ENCODE assay signal across 18 mouse cellular contexts in the genomic region with DNA sequence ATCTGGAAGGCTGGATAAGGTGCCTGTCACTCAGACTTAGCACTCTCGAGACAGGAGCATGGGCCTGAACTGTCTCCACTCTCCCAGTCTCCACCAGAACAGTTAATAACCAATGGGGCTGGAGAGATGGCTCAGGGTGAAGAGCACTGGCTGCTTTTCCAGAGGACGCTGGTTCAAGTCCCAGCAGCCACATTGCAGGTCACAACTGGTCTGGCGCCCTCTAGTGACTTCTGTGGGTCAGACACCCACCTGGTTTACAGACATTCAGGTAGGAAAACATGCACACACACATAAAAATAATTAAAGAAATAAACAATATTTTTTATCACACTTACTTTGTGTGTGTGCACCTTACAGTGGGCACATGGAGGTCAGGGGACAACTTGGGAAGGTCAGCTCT. TPM values are rescaled to one million over a fixed set of nuclear protein-coding genes. Genes with fewer than 3 reads are reported as not detected.
A peak's percentile ranks its signal among the peaks of the same experiment; 100 is the strongest.
DNase-seq lines count a peak whose midpoint lies in the region; ATAC-seq and TF ChIP-seq lines count a peak whose summit lies in the region.
"Had no signal": no experiment of that assay in that cellular context is flagged by ENCODE, and none has a peak within 500 bp of the region (broad histone marks: within the 10 kb centered on the region; RNA-seq: fewer than 3 reads in every experiment).

No protein-coding gene starts in this region.

- no peak overlapping the region for H3K4me2 ChIP-seq in neural tube, embryonic 15.5 days
- H3K4me2 ChIP-seq in hindbrain, embryonic 12.5 days (replicated peaks), result no peak overlapping the region
- H3K4me2 ChIP-seq: embryonic facial prominence, embryonic 13.5 days; heart, embryonic 13.5 days; liver, embryonic 13.5 days; midbrain, embryonic 11.5 days had no signal

- TF ChIP-seq CTCF in kidney, adult 2 months (conservative IDR thresholded peaks at IDR 0.05; ENCODE audit: insufficient read depth, insufficient read length, low read depth, low read length), result 0 out of 2 replicates have a peak, but pooled peaks have one; percentile 3
- peak; percentile 55; the same call in 1 of the 2 replicates for TF ChIP-seq CTCF in thymus, adult 2 months (IDR thresholded peaks at IDR 0.05; ENCODE audit: borderline replicate concordance, control insufficient read depth, extremely low read depth, insufficient read depth, low read length, poor library complexity)
- TF ChIP-seq CTCF in bone marrow macrophage, adult 2 months (IDR thresholded peaks at IDR 0.05; ENCODE audit: low read depth, low read length), result 0 out of 2 replicates have a peak, but pooled peaks have one; percentile 30

- no peak for TF ChIP-seq POLR2A in kidney, adult 2 months (IDR thresholded peaks at IDR 0.05; ENCODE audit: low read depth, low read length)
- no peak for TF ChIP-seq POLR2A in thymus, adult 2 months (IDR thresholded peaks at IDR 0.05; ENCODE audit: control insufficient read depth, extremely low read depth, insufficient read depth, low read length, poor library complexity)
- TF ChIP-seq POLR2A in bone marrow macrophage, adult 2 months (IDR thresholded peaks at IDR 0.05; ENCODE audit: borderline replicate concordance, low read depth, low read length), result no peak

- WGBS in kidney, adult 2 months, result 76% methylated on average over 3 of the region's 3 CpGs
- WGBS in thymus, adult 2 months, result 84% methylated on average over 3 of the region's 3 CpGs
- 72% methylated on average over 3 of the region's 3 CpGs for WGBS in neural tube, embryonic 15.5 days
- 68% methylated on average over 3 of the region's 3 CpGs for WGBS in hindbrain, embryonic 12.5 days

- H3K27me3 ChIP-seq in kidney, adult 2 months (replicated peaks; ENCODE audit: control insufficient read depth, insufficient read depth, low read length), result no peaks in the 10 kb centered on the region
- no peaks in the 10 kb centered on the region for H3K27me3 ChIP-seq in thymus, adult 2 months (ENCODE audit: control insufficient read depth, insufficient read depth, low read length)
- H3K27me3 ChIP-seq in neural tube, embryonic 15.5 days (replicated peaks), result 0 out of 2 replicates have a peak, but pooled peaks cover 7% of the 10 kb centered on the region
- H3K27me3 ChIP-seq in hindbrain, embryonic 12.5 days, result no peaks in the 10 kb centered on the region; the same call in 1 of the 2 replicates

- no peak for ATAC-seq in neural tube, embryonic 15.5 days (ENCODE audit: low FRiP score)
- no peak for ATAC-seq in hindbrain, embryonic 12.5 days (ENCODE audit: low FRiP score)

- no peak overlapping the region for H3K27ac ChIP-seq in kidney, adult 2 months (ENCODE audit: insufficient read depth, low read depth, low read length)
- no peak overlapping the region for H3K27ac ChIP-seq in thymus, adult 2 months (ENCODE audit: control insufficient read depth, insufficient read depth, low read length)
- no peak overlapping the region for H3K27ac ChIP-seq in bone marrow macrophage, adult 2 months (ENCODE audit: insufficient read depth, low read depth, low read length)
- no peak overlapping the region for H3K27ac ChIP-seq in neural tube, embryonic 15.5 days (replicated peaks)
- no peak overlapping the region for H3K27ac ChIP-seq in hindbrain, embryonic 12.5 days
- H3K27ac ChIP-seq: embryonic facial prominence, embryonic 13.5 days; heart, embryonic 13.5 days; liver, embryonic 13.5 days had no signal

- no peak for DNase-seq in kidney, adult 2 months
- DNase-seq in kidney, postnatal 36 days, result no peak
- DNase-seq in thymus, adult 2 months, result peak; percentile 21
- DNase-seq in thymus, adult 18-20 months, result no peak
- no peak for DNase-seq in frontal cortex, adult 2 months (ENCODE audit: extremely low spot score in 1 of 2, low spot score in 1 of 2)
- DNase-seq: cerebellum, adult 18-20 months; gastrocnemius, postnatal 36 days; kidney, postnatal 25 days; liver, embryonic 13.5 days; lung, postnatal 36 days had no signal

- H3K4me1 ChIP-seq in kidney, adult 2 months (ENCODE audit: control insufficient read depth, insufficient read depth, low read length), result no peaks in the 10 kb centered on the region
- no peaks in the 10 kb centered on the region for H3K4me1 ChIP-seq in thymus, adult 2 months (replicated peaks; ENCODE audit: control insufficient read depth, insufficient read depth, low read length)
- H3K4me1 ChIP-seq in bone marrow macrophage, adult 2 months (ENCODE audit: control insufficient read depth, insufficient read depth, low read length), result no peaks in the 10 kb centered on the region
- peaks cover 12% of the 10 kb centered on the region for H3K4me1 ChIP-seq in neural tube, embryonic 15.5 days
- peaks cover 9% of the 10 kb centered on the region for H3K4me1 ChIP-seq in hindbrain, embryonic 12.5 days
- H3K4me1 ChIP-seq: heart, embryonic 13.5 days; liver, embryonic 13.5 days had no signal

- 0 out of 2 replicates have a peak, but pooled peaks cover 3% of the 10 kb centered on the region for H3K9me3 ChIP-seq in neural tube, embryonic 15.5 days (replicated peaks)
- peaks cover 11% of the 10 kb centered on the region; the same call in 1 of the 2 replicates for H3K9me3 ChIP-seq in hindbrain, embryonic 12.5 days (replicated peaks)

- no peak overlapping the region for H3K9ac ChIP-seq in neural tube, embryonic 15.5 days (replicated peaks)
- H3K9ac ChIP-seq in hindbrain, embryonic 12.5 days, result no peak overlapping the region
- H3K9ac ChIP-seq: embryonic facial prominence, embryonic 13.5 days; heart, embryonic 13.5 days; liver, embryonic 13.5 days had no signal

- no peaks in the 10 kb centered on the region for H3K36me3 ChIP-seq in kidney, adult 2 months (ENCODE audit: control insufficient read depth, insufficient read depth, low read length)
- H3K36me3 ChIP-seq in thymus, adult 2 months (ENCODE audit: control insufficient read depth, insufficient read depth, low read length), result no peaks in the 10 kb centered on the region
- no peaks in the 10 kb centered on the region for H3K36me3 ChIP-seq in neural tube, embryonic 15.5 days
- H3K36me3 ChIP-seq in hindbrain, embryonic 12.5 days, result no peaks in the 10 kb centered on the region
- H3K36me3 ChIP-seq: embryonic facial prominence, embryonic 13.5 days; heart, embryonic 13.5 days; liver, embryonic 13.5 days had no signal

- H3K4me3 ChIP-seq in kidney, adult 2 months (ENCODE audit: insufficient read depth, low read depth, low read length), result no peak overlapping the region
- no peak overlapping the region for H3K4me3 ChIP-seq in thymus, adult 2 months (ENCODE audit: control insufficient read depth, insufficient read depth, low read length)
- H3K4me3 ChIP-seq in bone marrow macrophage, adult 2 months (ENCODE audit: insufficient read depth, low read length), result no peak overlapping the region
- no peak overlapping the region for H3K4me3 ChIP-seq in neural tube, embryonic 15.5 days (replicated peaks)
- no peak overlapping the region for H3K4me3 ChIP-seq in hindbrain, embryonic 12.5 days
- H3K4me3 ChIP-seq: embryonic facial prominence, embryonic 13.5 days; heart, embryonic 13.5 days; liver, embryonic 13.5 days had no signal

RNA-seq across cellular contexts. Expression of a gene that starts 56.1 kb away (rescaled TPM):
- polyA plus RNA-seq in kidney, adult 2 months (2012; rRNA removed), result 2.9 and 3.7 TPM in 2 replicates
- 0.04 and 0.10 TPM in 2 replicates for polyA plus RNA-seq in thymus, adult 2 months (2012; rRNA removed)
- polyA plus RNA-seq in bone marrow macrophage, adult 2 months (2012; ENCODE audit: insufficient read depth, insufficient read length, missing spikeins), result not detected in 2 replicates
- polyA plus RNA-seq in neural tube, embryonic 15.5 days (2015; fragmentation: Nextera tagmentation; extraction: Ambion mirVana), result 7.9 and 8.5 TPM in 2 replicates
- polyA plus RNA-seq in frontal cortex, adult 2 months (2012; rRNA removed), result 0.36 and 0.38 TPM in 2 replicates
- polyA plus RNA-seq in hindbrain, embryonic 12.5 days (2016; fragmentation: Nextera tagmentation; extraction: Ambion mirVana), result 5.0 and 5.6 TPM in 2 replicates
- polyA plus RNA-seq: C2C12; heart, embryonic 13.5 days; intestine, embryonic 14.5 days; liver, embryonic 13.5 days had no signal

Comparison
In these comparisons a context has a peak if more than half of its experiments do, and no peak if none do; other contexts are left out.
1. CTCF ChIP-seq: peak in every context shown above with its lines; median percentile 55 in thymus, adult 2 months; 30 in bone marrow macrophage, adult 2 months; 3 in kidney, adult 2 months.